ENCODE assay signal across 8 mouse cellular contexts in the genomic region with DNA sequence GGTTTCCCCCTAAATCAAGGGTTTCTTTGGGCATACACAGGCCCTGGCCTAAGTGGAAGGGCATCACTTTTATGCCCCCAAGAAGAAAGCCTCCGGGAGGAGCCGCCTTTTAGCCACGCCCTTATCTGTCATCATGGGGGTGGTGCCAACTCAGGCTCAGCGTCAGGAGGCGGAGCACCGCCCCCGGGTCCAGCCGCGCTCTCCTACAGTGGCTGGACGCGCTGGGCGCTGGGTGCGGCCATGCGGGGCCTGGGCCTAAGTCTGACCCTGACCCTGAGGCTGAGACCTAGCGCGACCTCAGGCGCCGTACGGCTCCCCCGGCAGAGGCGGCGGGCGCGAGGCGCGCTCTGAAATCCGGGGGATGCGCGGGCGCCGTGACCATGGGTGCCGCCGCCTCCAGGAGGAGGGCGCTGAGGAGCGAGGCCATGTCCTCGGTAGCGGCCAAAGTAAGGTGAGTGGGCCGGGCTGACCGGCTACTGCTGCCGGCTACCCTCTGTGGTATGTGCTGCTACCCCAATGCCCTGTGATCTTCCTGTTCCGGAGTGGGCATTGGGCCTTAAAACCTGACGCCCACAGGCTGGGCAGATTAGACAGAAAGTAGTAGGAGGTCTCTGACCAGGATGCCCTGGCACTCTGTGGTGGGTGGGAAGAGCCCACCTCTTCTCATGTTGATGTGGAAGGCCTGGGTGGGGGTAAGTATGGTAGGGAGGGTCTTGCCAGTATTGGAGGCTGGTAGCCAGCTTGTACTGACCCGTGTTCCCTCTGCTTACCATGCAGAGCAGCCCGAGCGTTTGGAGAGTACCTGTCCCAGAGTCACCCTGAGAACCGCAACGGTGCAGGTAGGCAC. TPM values are rescaled to one million over a fixed set of nuclear protein-coding genes. Genes with fewer than 3 reads are reported as not detected.
A peak's percentile ranks its signal among the peaks of the same experiment; 100 is the strongest.
DNase-seq lines count a peak whose midpoint lies in the region; ATAC-seq and TF ChIP-seq lines count a peak whose summit lies in the region.

A gene (plus strand): TSS at position 135 of the 847 bp plus-strand sequence.

- no peak for TF ChIP-seq POLR2A in bone marrow macrophage, adult 2 months (IDR thresholded peaks at IDR 0.05; ENCODE audit: borderline replicate concordance, low read depth, low read length)
- TF ChIP-seq POLR2A in embryonic fibroblast, embryonic 13.5 days (IDR thresholded peaks at IDR 0.05; ENCODE audit: low read depth, low read length), result peak; percentile 94

- DNase-seq in 416B (ENCODE audit: low read depth) (peak; percentile 84), liver (peak; percentile 88)
- peak; percentile 94 for DNase-seq in heart, embryonic 10.5 days (ENCODE audit: low spot score)
- DNase-seq in spleen, postnatal 4 days (ENCODE audit: low spot score in 2 of 2), result peak; percentile 82 to 89

- H3K27me3 ChIP-seq in heart, embryonic 10.5 days (ENCODE audit: insufficient read depth, poor library complexity, severe bottlenecking), result no peaks in the 10 kb centered on the region
- H3K27me3 ChIP-seq in kidney, embryonic 15.5 days, result no peaks in the 10 kb centered on the region

- WGBS in heart, embryonic 10.5 days, result 5% methylated on average over 47 of the region's 47 CpGs
- WGBS in kidney, embryonic 15.5 days, result 5% methylated on average over 47 of the region's 47 CpGs

- H3K4me2 ChIP-seq in kidney, embryonic 15.5 days, result peak within 1 kb of the TSS; percentile 82

- peak; percentile 93 for ATAC-seq in kidney, embryonic 15.5 days (replicated peaks; ENCODE audit: low FRiP score)
- ATAC-seq in monocyte, adult 5-6 weeks (replicated peaks; ENCODE audit: insufficient number of reproducible peaks, low FRiP score, low TSS enrichment, poor library complexity, severe bottlenecking), result peak; percentile 66

- TF ChIP-seq CTCF in bone marrow macrophage, adult 2 months (IDR thresholded peaks at IDR 0.05; ENCODE audit: low read depth, low read length), result no peak
- TF ChIP-seq CTCF in embryonic fibroblast, embryonic 13.5 days (IDR thresholded peaks at IDR 0.05; ENCODE audit: borderline replicate concordance, insufficient read depth, low read length), result 0 out of 2 replicates have a peak, but pooled peaks have one; percentile 1

- no peak within 1 kb of the TSS for H3K27ac ChIP-seq in bone marrow macrophage, adult 2 months (ENCODE audit: insufficient read depth, low read depth, low read length)
- no peak within 1 kb of the TSS for H3K27ac ChIP-seq in embryonic fibroblast, embryonic 13.5 days (ENCODE audit: insufficient read depth, low read length)
- peak within 1 kb of the TSS; percentile 92 for H3K27ac ChIP-seq in heart, embryonic 10.5 days
- peak within 1 kb of the TSS; percentile 59 for H3K27ac ChIP-seq in kidney, embryonic 15.5 days

- peaks cover 22% of the 10 kb centered on the region for H3K36me3 ChIP-seq in heart, embryonic 10.5 days
- peaks cover 27% of the 10 kb centered on the region for H3K36me3 ChIP-seq in kidney, embryonic 15.5 days

- H3K9me3 ChIP-seq in heart, embryonic 10.5 days, result no peaks in the 10 kb centered on the region
- H3K9me3 ChIP-seq in kidney, embryonic 15.5 days (replicated peaks), result no peaks in the 10 kb centered on the region

- peak within 1 kb of the TSS; percentile 69 for H3K4me3 ChIP-seq in bone marrow macrophage, adult 2 months (ENCODE audit: insufficient read depth, low read length)
- peak within 1 kb of the TSS; percentile 87 for H3K4me3 ChIP-seq in embryonic fibroblast, embryonic 13.5 days (ENCODE audit: insufficient read depth, low read length)
- peak within 1 kb of the TSS; percentile 81 for H3K4me3 ChIP-seq in heart, embryonic 10.5 days
- peak within 1 kb of the TSS; percentile 79 for H3K4me3 ChIP-seq in kidney, embryonic 15.5 days (replicated peaks)

- H3K4me1 ChIP-seq in bone marrow macrophage, adult 2 months (ENCODE audit: control insufficient read depth, insufficient read depth, low read length), result no peaks in the 10 kb centered on the region
- H3K4me1 ChIP-seq in embryonic fibroblast, embryonic 13.5 days (ENCODE audit: control insufficient read depth, insufficient read depth, low read length), result no peaks in the 10 kb centered on the region
- peaks cover 38% of the 10 kb centered on the region for H3K4me1 ChIP-seq in heart, embryonic 10.5 days
- H3K4me1 ChIP-seq in kidney, embryonic 15.5 days, result peaks cover 18% of the 10 kb centered on the region

- peak within 1 kb of the TSS; percentile 78 for H3K9ac ChIP-seq in kidney, embryonic 15.5 days

RNA-seq across cellular contexts. Expression of the gene that starts here (rescaled TPM):
- 14.4 and 18.0 TPM in 2 replicates for polyA plus RNA-seq in bone marrow macrophage, adult 2 months (2012; ENCODE audit: insufficient read depth, insufficient read length, missing spikeins)
- polyA plus RNA-seq in embryonic fibroblast, embryonic 13.5 days (2011; ENCODE audit: insufficient read length, low read depth, missing spikeins), result 46.7 and 47.8 TPM in 2 replicates
- 52.2 and 53.2 TPM in 2 replicates for polyA plus RNA-seq in heart, embryonic 10.5 days (2016; fragmentation: Nextera tagmentation; extraction: Ambion mirVana)
- 76.5 and 91.4 TPM in 2 replicates for polyA plus RNA-seq in kidney, embryonic 15.5 days (2015; fragmentation: Nextera tagmentation; extraction: Ambion mirVana)
- total RNA-seq in monocyte, adult 5-6 weeks (2017), result 7.6 to 28.3 TPM (median 20.0 TPM) in 3 replicates

Comparison
In these comparisons a context has a peak if more than half of its experiments do, and no peak if none do; other contexts are left out.
1. H3K27ac ChIP-seq: peak in heart, embryonic 10.5 days (single experiment) and kidney, embryonic 15.5 days (single experiment); none in bone marrow macrophage, adult 2 months (single experiment) and embryonic fibroblast, embryonic 13.5 days (single experiment).
2. Peak in every context shown above with its lines, with median percentiles within 50 percentile points of each other: DNase-seq and H3K4me3 ChIP-seq.